Mouse (Mus musculus): ENCODE measurements around the gene Igf1r.

Igf1r gene

GRCm38 (mm10) chr7:67958045-67958444 is 5.4 kb downstream of the Igf1r start:
- DNase-seq = no peak

- DNase-seq = no peak
Observed at GRCm38 (mm10) chr7:67960701-67961100, 8.1 kb downstream of the Igf1r start.

GRCm38 (mm10) chr7:67961567-67962267 is 9.1 kb downstream of the Igf1r start:
- DNase-seq = peak; percentile 88

GRCm38 (mm10) chr7:67963691-67964090 is 11.1 kb downstream of the Igf1r start:
- no peak for DNase-seq

GRCm38 (mm10) chr7:67968394-67968793 is 15.8 kb downstream of the Igf1r start:
- DNase-seq = no peak

GRCm38 (mm10) chr7:67969076-67969475 is 16.4 kb downstream of the Igf1r start:
- no peak for DNase-seq

- DNase-seq = peak; percentile 63
Observed at GRCm38 (mm10) chr7:67973180-67974014, 20.8 kb downstream of the Igf1r start.

GRCm38 (mm10) chr7:67981956-67982355 is 29.3 kb downstream of the Igf1r start:
- DNase-seq = no peak

GRCm38 (mm10) chr7:67982809-67983208 is 30.2 kb downstream of the Igf1r start:
- no peak for DNase-seq

- DNase-seq = no peak
Observed at GRCm38 (mm10) chr7:67983451-67983850, 30.8 kb downstream of the Igf1r start.

- DNase-seq = no peak
Observed at GRCm38 (mm10) chr7:67985003-67985416, 32.4 kb downstream of the Igf1r start.

- no peak for DNase-seq
Observed at GRCm38 (mm10) chr7:67985511-67985910, 32.9 kb downstream of the Igf1r start.

- DNase-seq = no peak
Observed at GRCm38 (mm10) chr7:67986277-67986676, 33.6 kb downstream of the Igf1r start.

GRCm38 (mm10) chr7:67986816-67987215 is 34.2 kb downstream of the Igf1r start:
- no peak for DNase-seq

- no peak for DNase-seq
Observed at GRCm38 (mm10) chr7:67989376-67989775, 36.7 kb downstream of the Igf1r start.

- DNase-seq = no peak
Observed at GRCm38 (mm10) chr7:67993614-67994013, 41.0 kb downstream of the Igf1r start.

GRCm38 (mm10) chr7:67994346-67994858 is 41.8 kb downstream of the Igf1r start:
- no peak for DNase-seq

GRCm38 (mm10) chr7:67995276-67995675 is 42.6 kb downstream of the Igf1r start:
- DNase-seq = no peak

- no peak for DNase-seq
Observed at GRCm38 (mm10) chr7:67996202-67996960, 43.8 kb downstream of the Igf1r start.

- DNase-seq = no peak
Observed at GRCm38 (mm10) chr7:68001269-68001668, 48.6 kb downstream of the Igf1r start.

- no peak for DNase-seq
Observed at GRCm38 (mm10) chr7:68006074-68006473, 53.4 kb downstream of the Igf1r start.

- no peak for DNase-seq
Observed at GRCm38 (mm10) chr7:68006496-68006895, 53.9 kb downstream of the Igf1r start.

GRCm38 (mm10) chr7:68009635-68010034 is 57.0 kb downstream of the Igf1r start:
- no peak for DNase-seq

Data from embryo, embryonic 11 days (tissue).